Comparison of ENCODE assay signal across 31 mouse cellular contexts in genomic region chr3:56472651-56473050, GRCm38 (mm10).
DNase-seq lines count a peak whose midpoint lies in the region; ATAC-seq lines count a peak whose summit lies in the region.
"Had no signal": no experiment of that assay in that cellular context is flagged by ENCODE, and none has a peak within 500 bp of the region (broad histone marks: within the 10 kb centered on the region; RNA-seq: fewer than 3 reads in every experiment).

No protein-coding gene starts in this region.

- no peak for ATAC-seq in embryonic facial prominence, embryonic 11.5 days (replicated peaks; ENCODE audit: insufficient number of reproducible peaks, low FRiP score, low TSS enrichment, low read depth)
- ATAC-seq in midbrain, embryonic 11.5 days (ENCODE audit: low FRiP score): peak; percentile 38; the same call in 1 of the 2 replicates
- ATAC-seq in midbrain, embryonic 15.5 days (replicated peaks): no peak; the same call in 1 of the 2 replicates
- ATAC-seq in midbrain, embryonic 12.5 days (ENCODE audit: low FRiP score, low read depth): peak; percentile 57
- ATAC-seq: intestine, embryonic 16.5 days; Patski had no signal

- no peaks in the 10 kb centered on the region for H3K36me3 ChIP-seq in embryonic facial prominence, embryonic 11.5 days (replicated peaks; ENCODE audit: control insufficient read depth, insufficient read depth, low read depth, low read length)
- no peaks in the 10 kb centered on the region for H3K36me3 ChIP-seq in embryonic facial prominence, embryonic 10.5 days (replicated peaks)
- no peaks in the 10 kb centered on the region for H3K36me3 ChIP-seq in midbrain, embryonic 11.5 days (ENCODE audit: control insufficient read depth, insufficient read depth, low read length)
- H3K36me3 ChIP-seq in midbrain, embryonic 15.5 days (replicated peaks): no peaks in the 10 kb centered on the region
- H3K36me3 ChIP-seq in midbrain, embryonic 12.5 days: no peaks in the 10 kb centered on the region
- H3K36me3 ChIP-seq: embryonic facial prominence, embryonic 15.5 days; G1E; heart, embryonic 12.5 days; hindbrain, embryonic 13.5 days; limb, embryonic 12.5 days; liver, embryonic 15.5 days had no signal

- no peak overlapping the region for H3K27ac ChIP-seq in embryonic facial prominence, embryonic 11.5 days (replicated peaks; ENCODE audit: low read depth, low read length)
- no peak overlapping the region for H3K27ac ChIP-seq in embryonic facial prominence, embryonic 10.5 days (replicated peaks)
- H3K27ac ChIP-seq in midbrain, embryonic 11.5 days (ENCODE audit: low read depth, low read length): peak overlapping the region; percentile 50
- H3K27ac ChIP-seq in midbrain, embryonic 15.5 days: no peak overlapping the region
- peak overlapping the region; percentile 77 for H3K27ac ChIP-seq in midbrain, embryonic 12.5 days (replicated peaks)
- H3K27ac ChIP-seq: embryonic facial prominence, embryonic 15.5 days; gastrocnemius, adult 2 months; heart, adult 2 months; limb, embryonic 12.5 days; liver, embryonic 15.5 days; stomach, postnatal 0 days had no signal

- no peaks in the 10 kb centered on the region for H3K9me3 ChIP-seq in embryonic facial prominence, embryonic 11.5 days (replicated peaks; ENCODE audit: control insufficient read depth, low read length)
- H3K9me3 ChIP-seq in embryonic facial prominence, embryonic 10.5 days: no peaks in the 10 kb centered on the region
- no peaks in the 10 kb centered on the region for H3K9me3 ChIP-seq in midbrain, embryonic 11.5 days (ENCODE audit: control insufficient read depth, low read length)
- no peaks in the 10 kb centered on the region for H3K9me3 ChIP-seq in midbrain, embryonic 15.5 days
- H3K9me3 ChIP-seq in midbrain, embryonic 12.5 days: no peaks in the 10 kb centered on the region
- H3K9me3 ChIP-seq: embryonic facial prominence, embryonic 15.5 days; hindbrain, embryonic 13.5 days; limb, embryonic 12.5 days; liver, embryonic 15.5 days had no signal

- H3K4me1 ChIP-seq in embryonic facial prominence, embryonic 11.5 days (ENCODE audit: control insufficient read depth, insufficient read depth, low read length): no peaks in the 10 kb centered on the region
- peaks cover 29% of the 10 kb centered on the region for H3K4me1 ChIP-seq in embryonic facial prominence, embryonic 10.5 days
- H3K4me1 ChIP-seq in midbrain, embryonic 11.5 days (ENCODE audit: control insufficient read depth, insufficient read depth, low read length): peaks cover 17% of the 10 kb centered on the region
- H3K4me1 ChIP-seq in midbrain, embryonic 15.5 days: peaks cover 22% of the 10 kb centered on the region
- H3K4me1 ChIP-seq in midbrain, embryonic 12.5 days: peaks cover 39% of the 10 kb centered on the region
- H3K4me1 ChIP-seq: liver, embryonic 15.5 days had no signal

- no peak overlapping the region for H3K4me2 ChIP-seq in embryonic facial prominence, embryonic 11.5 days (ENCODE audit: low read depth, low read length)
- H3K4me2 ChIP-seq in midbrain, embryonic 11.5 days: no peak overlapping the region
- no peak overlapping the region for H3K4me2 ChIP-seq in midbrain, embryonic 15.5 days
- H3K4me2 ChIP-seq in midbrain, embryonic 12.5 days (replicated peaks): no peak overlapping the region
- H3K4me2 ChIP-seq: embryonic facial prominence, embryonic 15.5 days; heart, embryonic 12.5 days; hindbrain, embryonic 13.5 days; limb, embryonic 12.5 days; liver, embryonic 15.5 days; lung, embryonic 14.5 days had no signal

- no peaks in the 10 kb centered on the region for H3K27me3 ChIP-seq in embryonic facial prominence, embryonic 11.5 days (ENCODE audit: control insufficient read depth, insufficient read depth, low read length)
- H3K27me3 ChIP-seq in embryonic facial prominence, embryonic 10.5 days (replicated peaks; ENCODE audit: low read depth, poor library complexity, severe bottlenecking): 0 out of 2 replicates have a peak, but pooled peaks cover 9% of the 10 kb centered on the region
- H3K27me3 ChIP-seq in midbrain, embryonic 11.5 days (ENCODE audit: control insufficient read depth, insufficient read depth, low read length): no peaks in the 10 kb centered on the region
- no peaks in the 10 kb centered on the region for H3K27me3 ChIP-seq in midbrain, embryonic 15.5 days (replicated peaks)
- H3K27me3 ChIP-seq in midbrain, embryonic 12.5 days: no peaks in the 10 kb centered on the region
- H3K27me3 ChIP-seq: embryonic facial prominence, embryonic 15.5 days; heart, embryonic 12.5 days; hindbrain, embryonic 13.5 days; limb, embryonic 12.5 days; liver, embryonic 15.5 days; Patski had no signal

- no peak overlapping the region for H3K4me3 ChIP-seq in embryonic facial prominence, embryonic 11.5 days (ENCODE audit: low read depth, low read length)
- H3K4me3 ChIP-seq in embryonic facial prominence, embryonic 10.5 days: no peak overlapping the region
- H3K4me3 ChIP-seq in midbrain, embryonic 11.5 days (ENCODE audit: low read depth, low read length): no peak overlapping the region
- no peak overlapping the region for H3K4me3 ChIP-seq in midbrain, embryonic 15.5 days
- H3K4me3 ChIP-seq in midbrain, embryonic 12.5 days: no peak overlapping the region
- H3K4me3 ChIP-seq: embryonic facial prominence, embryonic 15.5 days; gastrocnemius, adult 2 months; heart, adult 2 months; heart, embryonic 12.5 days; hindbrain, embryonic 13.5 days; limb, embryonic 12.5 days; liver, embryonic 15.5 days had no signal

- DNase-seq in embryonic facial prominence, embryonic 11.5 days (ENCODE audit: low spot score): peak; percentile 26
- no peak for DNase-seq in embryonic facial prominence, embryonic 10.5 days (ENCODE audit: low spot score)
- no peak for DNase-seq in midbrain, embryonic 11.5 days (ENCODE audit: low spot score, missing footprints)
- DNase-seq in retina, postnatal 1 day: peak; percentile 93
- DNase-seq in cerebellum, adult 11 months: no peak
- DNase-seq in kidney, postnatal 25 days: no peak
- DNase-seq: adrenal gland, postnatal 10 days; cerebellum, adult 18-20 months; cerebellum, postnatal 10 days; gastrocnemius, adult 2 months; gastrocnemius, postnatal 36 days; heart, adult 2 months; heart, postnatal 4 days; kidney, adult 8-10 months; kidney, postnatal 10 days; layer of hippocampus, adult 9-11 months; lung, embryonic 14.5 days; right cerebral cortex, postnatal 4 days; thymus, adult 18-20 months; thymus, postnatal 36 days had no signal

- no peak overlapping the region for H3K9ac ChIP-seq in embryonic facial prominence, embryonic 11.5 days (replicated peaks; ENCODE audit: low read length)
- no peak overlapping the region for H3K9ac ChIP-seq in midbrain, embryonic 11.5 days (ENCODE audit: low read length)
- H3K9ac ChIP-seq in midbrain, embryonic 15.5 days: no peak overlapping the region
- H3K9ac ChIP-seq in midbrain, embryonic 12.5 days (replicated peaks): no peak overlapping the region
- H3K9ac ChIP-seq: embryonic facial prominence, embryonic 15.5 days; heart, embryonic 12.5 days; hindbrain, embryonic 13.5 days; limb, embryonic 12.5 days; liver, embryonic 15.5 days; lung, embryonic 14.5 days had no signal

- WGBS in embryonic facial prominence, embryonic 11.5 days: 33% methylated on average over 6 of the region's 6 CpGs
- WGBS in embryonic facial prominence, embryonic 10.5 days: 41% methylated on average over 6 of the region's 6 CpGs
- WGBS in midbrain, embryonic 11.5 days: 36% methylated on average over 6 of the region's 6 CpGs
- 27% methylated on average over 6 of the region's 6 CpGs for WGBS in midbrain, embryonic 15.5 days
- 31% methylated on average over 6 of the region's 6 CpGs for WGBS in midbrain, embryonic 12.5 days

Comparison
In these comparisons a context has a peak if more than half of its experiments do, and no peak if none do; other contexts are left out.
1. ATAC-seq: peak in midbrain, embryonic 11.5 days (single experiment) and midbrain, embryonic 12.5 days (single experiment); none in embryonic facial prominence, embryonic 11.5 days (single experiment) and midbrain, embryonic 15.5 days (single experiment).
2. DNase-seq: peak in embryonic facial prominence, embryonic 11.5 days (single experiment) and retina, postnatal 1 day (single experiment); none in embryonic facial prominence, embryonic 10.5 days (single experiment), midbrain, embryonic 11.5 days (single experiment), cerebellum, adult 11 months (single experiment) and kidney, postnatal 25 days (0 of 2).
3. H3K27ac ChIP-seq: peak in midbrain, embryonic 11.5 days (single experiment) and midbrain, embryonic 12.5 days (single experiment); none in embryonic facial prominence, embryonic 11.5 days (single experiment), embryonic facial prominence, embryonic 10.5 days (single experiment) and midbrain, embryonic 15.5 days (single experiment).